Mouse (Mus musculus) right cerebral cortex, postnatal 36 days (tissue): Measurements from ENCODE around the gene Dock1.

Source experiments
- DNase-seq, 2 experiments: peaks; one replicate each; pipeline ENCODE4 v3.0.0; 2022; ENCODE audit warnings: low spot score in 2 of 2, mixed read lengths in 1 of 2

Gene Dock1

DNA sequence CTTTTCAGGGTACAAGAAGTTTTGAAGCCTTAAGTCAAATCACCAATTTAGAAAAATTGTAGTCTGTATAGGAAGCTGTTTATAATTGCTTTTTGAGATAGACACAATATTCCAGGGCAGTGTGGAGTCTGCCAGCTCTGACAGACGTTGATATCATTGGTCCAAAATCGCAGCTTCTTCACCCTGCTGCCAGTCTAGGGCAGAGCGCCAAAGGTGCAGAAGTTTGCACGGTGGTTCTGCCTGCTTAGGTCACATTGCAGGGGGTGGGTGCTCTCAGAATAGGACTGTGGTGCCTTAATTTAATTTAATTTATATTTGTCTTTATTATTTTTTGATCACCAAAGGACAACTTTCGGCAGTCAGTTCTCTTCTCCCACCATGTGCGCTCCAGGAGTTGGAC lies 288.6 kb downstream of the Dock1 start:
- DNase-seq: no peak

DNA sequence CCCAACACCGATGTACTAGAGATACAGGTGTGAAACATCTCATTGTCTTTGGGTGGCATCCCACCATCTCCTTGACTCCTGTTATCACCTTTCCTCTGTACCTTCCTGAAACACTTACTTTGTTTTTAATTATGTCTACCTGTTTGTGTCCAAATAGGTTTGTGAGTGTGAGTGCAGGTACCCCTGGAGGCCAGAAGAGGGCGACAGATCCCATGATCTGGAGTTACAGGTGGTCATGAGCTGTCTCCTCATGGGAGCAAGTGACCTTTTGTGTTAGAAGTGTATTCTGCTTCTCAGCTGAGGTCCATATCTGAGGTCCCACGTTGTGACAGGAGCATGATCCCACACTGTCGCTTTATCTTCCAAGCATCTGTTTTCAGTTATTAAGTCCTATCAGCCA lies 290.4 kb downstream of the Dock1 start:
- no peak for DNase-seq

DNA sequence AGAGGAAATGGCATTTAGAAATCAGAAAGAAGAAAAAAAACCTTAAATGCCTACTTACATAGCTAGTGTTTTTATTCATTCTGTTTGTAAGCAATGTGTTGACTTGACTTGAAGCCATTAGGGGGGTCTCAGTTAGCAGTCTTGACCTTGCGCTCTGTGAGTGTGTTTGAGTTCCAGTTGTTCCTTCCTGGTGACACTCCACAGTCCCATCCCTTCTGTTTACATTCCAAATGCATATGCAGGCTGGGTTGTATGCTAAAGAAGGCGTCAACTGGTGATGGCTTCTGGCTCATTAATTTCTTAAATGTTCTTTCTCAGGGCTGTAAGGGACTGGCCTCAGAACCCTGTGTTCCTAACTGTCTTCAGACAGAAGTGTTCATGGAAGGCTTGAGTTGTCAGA lies 291.2 kb downstream of the Dock1 start:
- no peak for DNase-seq

DNA sequence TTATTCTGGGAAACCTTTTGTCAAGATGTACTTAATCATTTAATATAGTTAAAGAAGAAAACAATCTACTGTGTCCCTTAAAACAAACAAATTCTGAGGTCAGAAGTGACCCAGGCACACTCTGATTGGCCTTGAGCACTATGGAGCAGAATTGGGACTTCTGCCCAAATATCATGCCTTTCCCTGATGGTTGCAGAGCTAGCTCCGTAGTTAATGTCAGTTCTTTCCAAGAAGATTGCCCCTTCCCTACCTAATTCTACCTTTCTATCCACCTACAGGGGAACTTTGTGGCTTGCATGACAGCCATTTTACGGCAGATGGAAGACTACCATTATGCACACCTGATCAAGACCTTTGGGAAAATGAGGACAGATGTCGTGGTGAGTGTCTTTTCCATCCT lies 319.8 kb downstream of the Dock1 start:
- DNase-seq: no peak

DNA sequence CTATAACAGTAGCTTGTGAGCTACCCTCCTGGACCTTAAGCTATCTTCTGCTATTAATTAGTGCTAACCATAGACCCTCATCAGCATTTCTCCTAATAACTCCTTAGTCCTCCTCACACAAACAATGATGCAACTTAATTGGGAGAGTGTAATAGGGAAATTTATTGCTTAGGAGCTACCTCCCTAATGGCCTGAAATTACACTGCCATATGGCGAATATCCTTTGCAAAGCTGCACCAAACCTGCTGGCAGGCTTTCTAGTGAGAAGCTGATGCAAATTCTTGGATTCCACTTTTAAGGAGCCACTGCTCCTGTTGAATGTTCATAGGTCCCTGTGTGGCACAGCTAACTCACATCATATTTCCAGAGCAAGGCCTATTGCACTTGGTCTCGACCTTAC lies 320.5 kb downstream of the Dock1 start:
- no peak for DNase-seq

DNA sequence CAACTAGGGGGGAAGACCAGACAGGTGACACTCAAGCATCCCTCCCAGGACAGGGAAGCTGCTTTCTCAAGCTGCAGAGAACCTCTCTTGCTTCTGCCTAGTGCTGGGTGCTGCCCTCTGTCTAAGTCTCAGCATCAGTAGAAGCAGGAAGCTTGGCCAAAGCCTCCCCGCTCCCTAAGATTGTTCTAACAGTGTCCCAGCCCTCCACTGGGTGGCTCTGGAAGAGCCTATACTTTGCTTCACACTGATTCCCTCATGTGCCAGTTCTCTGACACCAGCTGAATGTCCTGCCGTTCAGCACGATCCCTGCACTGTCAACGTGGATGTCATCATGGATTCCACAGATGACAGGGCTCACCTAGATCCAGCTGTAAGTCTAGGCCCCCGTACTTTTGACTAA lies 324.5 kb downstream of the Dock1 start:
- DNase-seq: no peak

DNA sequence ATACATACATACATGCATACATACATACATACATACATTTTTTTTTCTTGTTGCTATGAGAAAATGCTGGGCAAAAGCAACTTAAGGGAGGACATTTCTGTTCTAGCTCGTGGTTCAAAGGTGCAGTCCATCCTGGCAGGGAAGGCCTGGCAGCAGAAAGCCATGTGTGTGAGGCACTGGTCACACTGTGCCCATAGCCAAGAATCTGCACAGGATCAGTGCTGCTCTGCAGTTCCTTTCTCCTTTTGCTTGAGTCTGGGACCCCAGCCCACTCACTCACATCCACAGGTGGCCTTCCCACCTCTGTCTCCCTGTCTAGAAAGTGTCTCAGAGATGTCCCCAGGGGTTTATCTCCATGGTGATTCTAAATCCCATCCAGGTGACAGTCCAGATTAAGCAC lies 331.8 kb downstream of the Dock1 start:
- DNase-seq: no peak

DNA sequence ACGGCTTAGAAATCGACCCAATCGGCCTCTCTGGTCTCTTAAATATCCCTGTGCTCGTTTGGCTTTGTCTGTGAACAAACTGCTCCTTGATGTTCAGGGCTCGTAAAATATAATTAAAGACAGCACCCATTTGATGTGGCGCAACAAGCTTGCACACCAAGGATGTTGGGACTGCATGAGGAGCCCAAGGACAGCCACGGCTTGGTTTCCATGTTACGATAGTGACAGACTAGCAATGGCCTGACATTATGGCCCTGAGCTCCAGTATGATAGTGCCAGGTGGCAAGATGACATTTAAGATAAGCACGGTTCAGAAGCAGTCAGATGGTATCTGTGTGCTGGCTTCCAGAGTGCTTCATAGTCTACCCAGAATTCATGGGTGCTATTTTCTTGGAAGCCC lies 332.4 kb downstream of the Dock1 start:
- no peak for DNase-seq

DNA sequence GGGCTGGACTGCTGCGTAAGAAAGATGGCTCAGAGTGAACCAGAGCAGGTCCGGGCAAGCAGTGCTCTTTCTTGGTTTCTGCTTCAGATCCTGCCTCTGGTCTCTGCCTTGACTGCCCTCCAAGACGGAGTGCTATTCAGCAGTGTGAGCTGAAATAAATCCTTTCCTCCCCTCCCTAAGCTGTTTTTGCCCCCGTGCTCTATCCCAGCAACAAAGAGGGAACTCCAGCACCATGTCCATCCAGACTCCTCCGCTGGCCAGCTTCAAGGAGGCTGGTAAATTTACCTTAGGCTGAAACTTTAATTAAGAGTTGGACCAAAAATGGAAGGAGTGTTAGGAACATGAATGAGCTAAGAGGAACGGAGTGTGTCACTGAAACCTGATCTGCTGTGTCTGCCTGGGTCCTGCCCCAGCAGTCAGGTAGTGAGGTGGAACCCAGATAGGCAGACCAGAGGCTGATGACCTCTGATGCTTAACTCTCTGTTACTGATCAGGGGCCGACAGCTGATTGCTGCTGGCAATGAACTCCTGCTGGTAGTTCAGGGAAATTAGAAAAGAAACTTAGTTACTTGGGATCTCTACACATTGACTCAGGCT lies 335.6 kb downstream of the Dock1 start:
- DNase-seq: no peak

DNA sequence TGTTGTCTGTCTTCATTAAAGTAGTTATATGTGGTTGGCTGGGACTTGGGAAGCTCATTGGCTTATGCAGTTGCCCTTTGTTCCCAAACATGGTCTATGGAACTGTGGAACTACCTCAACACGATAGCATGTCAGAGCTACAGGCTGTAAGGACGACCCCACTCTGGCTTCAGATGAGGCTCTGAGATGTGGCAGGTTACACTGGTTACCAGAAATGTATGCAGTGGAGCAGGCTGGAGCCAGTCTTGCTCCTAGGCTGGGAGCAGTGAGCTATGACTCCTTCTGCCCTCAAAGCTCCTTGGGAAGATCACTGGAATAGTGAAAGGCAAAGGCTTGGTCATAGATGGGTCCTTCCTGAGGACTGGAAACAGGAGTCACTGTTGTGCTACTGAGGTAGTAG lies 337.6 kb downstream of the Dock1 start:
- DNase-seq: no peak

DNA sequence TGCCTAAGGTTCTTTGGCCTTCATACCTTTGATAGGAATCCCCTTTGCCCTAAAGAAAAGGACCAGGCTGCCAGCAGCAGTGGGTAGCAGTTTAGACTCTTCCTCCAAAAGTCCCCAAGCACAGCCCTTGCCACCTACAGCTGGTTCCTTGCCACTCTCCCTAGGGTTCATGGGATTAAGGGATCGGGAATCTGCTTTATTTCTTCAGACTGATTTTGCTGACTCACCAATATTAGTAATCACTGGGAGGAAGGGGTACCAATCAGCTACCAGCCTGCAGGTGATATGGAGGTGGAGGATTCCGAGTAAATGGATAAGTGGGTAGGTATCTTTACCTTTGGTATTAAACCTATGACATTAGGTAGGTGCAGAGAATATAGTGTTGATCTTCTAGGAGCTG lies 340.5 kb downstream of the Dock1 start:
- DNase-seq: no peak

DNA sequence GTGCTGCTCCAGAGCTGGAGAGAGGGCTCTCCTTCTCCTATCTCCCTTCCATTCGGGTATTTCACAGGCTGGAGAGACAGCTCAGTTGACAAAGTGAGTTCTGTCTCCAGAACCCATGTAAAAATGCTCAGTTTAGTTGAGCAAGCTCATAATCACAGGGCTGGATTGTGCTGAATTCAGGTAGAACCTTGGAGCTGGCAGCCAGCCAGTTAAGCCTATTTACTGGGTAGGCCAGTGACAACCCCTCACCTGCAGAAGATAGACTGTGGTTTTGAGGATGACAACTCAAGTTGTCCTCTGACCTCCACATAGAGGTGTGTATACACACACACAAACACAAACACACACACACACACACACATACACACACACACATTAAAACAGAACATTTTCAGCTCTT lies 347.1 kb downstream of the Dock1 start:
- no peak for DNase-seq

DNA sequence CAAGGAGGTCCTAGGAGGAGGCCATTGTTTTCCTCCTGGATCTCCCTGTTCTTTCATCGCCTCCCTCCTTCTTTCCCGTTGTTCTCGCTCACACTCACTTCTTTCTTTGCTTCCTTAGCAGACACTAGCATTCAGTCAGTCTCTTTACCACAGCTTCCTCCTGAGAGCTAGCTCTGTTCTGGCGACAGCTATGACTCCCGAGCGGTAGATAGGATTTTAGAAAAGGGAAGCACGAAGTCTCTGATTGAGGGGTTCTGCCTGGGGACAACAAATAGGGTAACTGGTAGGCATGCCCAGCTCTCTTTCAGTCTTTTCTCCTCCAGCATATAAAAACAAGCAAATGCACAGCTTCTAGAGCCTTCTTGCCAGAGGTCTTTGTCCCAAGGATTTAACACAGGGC lies 350.3 kb downstream of the Dock1 start:
- DNase-seq: no peak

DNA sequence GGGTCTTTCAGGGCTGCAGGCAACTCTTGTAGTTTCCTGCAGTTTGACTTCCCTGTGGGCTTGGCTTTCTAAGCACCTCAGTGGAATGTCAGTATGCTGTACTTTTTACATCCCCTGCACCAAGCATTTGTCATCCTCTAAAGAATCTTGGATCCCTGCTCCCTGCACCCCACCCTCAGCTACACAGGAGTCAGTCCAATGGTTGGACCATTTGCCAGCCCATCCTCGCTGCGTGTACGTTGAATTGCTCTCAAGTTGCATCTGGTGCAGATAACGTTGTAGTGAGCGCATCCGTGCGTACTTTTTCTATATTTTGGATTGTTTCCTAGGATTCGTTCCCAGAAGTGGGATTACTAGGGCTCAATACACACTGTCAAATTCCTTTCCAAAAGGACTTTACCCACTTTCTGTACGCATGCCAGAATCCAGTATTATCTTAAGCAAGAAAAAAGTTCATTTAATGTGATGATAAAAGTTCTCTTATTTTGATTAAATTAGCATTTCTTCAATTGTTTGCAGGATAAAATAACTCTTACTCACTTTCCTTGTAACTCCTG lies 351.2 kb downstream of the Dock1 start:
- no peak for DNase-seq

DNA sequence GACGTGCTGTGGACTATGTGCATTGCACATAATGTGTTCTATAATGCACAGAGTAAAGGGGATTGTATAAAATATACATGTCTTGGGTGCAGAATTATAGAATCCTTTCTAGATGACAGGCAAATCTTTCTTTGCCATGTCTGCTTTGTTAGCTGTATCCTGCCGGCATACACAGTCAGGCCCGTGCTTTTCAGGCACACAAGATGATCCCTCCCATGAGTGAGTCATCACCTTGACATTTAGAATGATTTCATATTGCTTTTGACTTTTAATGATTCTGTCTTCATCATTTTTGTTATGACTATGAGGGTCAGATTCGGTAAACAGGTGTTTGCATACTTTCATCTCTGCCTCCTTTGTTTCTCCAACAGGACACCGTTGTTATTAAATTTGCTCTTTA lies 354.1 kb downstream of the Dock1 start:
- no peak for DNase-seq

DNA sequence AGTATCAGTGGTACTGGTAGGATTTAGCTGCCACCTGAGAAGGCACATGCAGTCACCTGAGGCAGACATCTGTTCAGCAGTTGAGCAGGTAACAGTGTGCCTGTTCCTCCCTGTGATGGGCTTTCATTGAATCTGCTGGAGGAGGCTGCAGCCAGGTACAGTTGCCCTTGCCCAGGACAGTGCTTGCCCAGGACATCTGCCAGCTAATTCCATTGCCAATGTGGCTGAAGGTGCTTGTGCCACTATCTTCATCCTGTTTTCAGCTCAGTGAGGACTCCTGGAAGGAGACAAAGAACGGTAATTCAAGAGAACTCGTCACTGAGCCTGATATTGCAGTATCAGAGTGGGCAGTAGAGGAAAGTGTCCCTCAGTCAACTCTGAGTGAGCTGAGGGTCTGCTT lies 358.3 kb downstream of the Dock1 start:
- DNase-seq: no peak

DNA sequence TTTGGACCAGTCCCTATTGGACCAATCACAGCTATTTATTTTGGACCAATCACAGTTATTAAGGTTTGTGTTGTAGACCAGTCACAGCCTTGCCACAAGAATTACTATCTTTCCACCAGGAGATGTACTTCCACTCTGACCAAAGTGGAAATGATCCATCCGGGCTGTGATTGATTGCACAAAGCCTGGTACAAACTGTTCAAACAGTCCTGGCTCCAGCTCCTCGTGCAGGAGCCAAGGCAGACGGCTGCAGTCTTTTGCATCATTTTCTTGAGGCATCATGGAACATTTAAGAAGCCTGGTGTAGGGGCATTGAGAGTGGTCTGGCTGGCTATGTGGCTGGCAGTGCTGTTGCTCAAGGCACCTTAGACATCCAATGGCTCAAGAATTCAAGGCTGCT lies 358.7 kb downstream of the Dock1 start:
- DNase-seq: peak; percentile 1 to 6

DNA sequence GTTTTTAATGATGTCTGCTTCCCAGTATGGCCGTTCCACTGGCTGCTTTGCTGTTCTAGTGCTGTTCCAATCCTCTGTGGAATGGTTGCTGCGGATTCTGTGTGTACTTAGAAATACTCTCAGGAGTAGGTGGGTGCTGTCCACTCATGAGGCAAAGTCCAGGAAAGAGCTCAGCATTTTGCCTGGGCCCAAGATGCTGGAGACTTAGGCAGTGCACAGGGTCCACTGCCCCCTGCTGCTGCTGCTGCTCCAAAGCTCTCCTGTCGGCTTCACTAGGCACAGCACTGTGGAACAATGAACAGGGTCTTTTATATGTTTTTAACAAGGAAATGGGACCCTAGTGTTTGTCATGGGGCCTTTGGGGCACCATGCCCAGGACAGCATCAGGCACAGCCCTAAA lies 361.0 kb downstream of the Dock1 start:
- no peak for DNase-seq

DNA sequence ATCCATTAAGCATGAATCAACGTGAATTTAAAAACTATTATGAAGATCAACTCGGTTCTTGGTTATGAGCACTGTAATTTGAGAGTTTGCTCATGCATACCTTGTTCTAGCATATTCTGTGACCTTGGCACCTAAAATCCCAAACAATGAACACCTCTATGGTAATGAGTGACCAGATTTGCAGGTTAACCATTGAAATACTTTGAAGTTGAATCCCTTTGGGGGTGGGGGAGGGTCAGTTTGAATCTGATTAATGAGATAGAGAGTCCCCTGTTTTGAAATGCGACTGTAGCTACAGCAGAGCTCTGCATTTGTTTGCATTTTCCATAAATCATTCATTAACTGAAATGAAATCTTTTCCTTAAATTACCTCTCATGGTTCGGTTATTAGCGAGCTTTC lies 364.4 kb downstream of the Dock1 start:
- DNase-seq: no peak

DNA sequence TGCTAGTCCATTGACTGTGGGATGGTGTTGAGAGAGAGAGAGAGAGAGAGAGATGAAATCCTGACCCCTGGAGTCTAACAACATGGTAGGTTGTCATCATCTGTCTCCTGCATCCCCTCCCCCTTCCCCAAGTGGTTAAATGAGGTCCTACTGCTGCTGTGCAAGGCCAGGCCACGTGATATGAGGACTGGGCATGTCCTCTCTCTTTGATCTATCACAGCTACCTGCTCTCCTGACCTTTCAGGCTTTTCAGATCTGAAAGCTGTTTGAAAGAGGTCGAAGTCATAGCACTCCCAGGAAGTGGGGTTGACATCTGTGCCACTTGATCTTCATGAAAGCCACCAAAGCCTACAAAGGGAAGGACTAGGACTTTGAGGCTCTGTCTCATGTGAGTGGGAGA lies 365.2 kb downstream of the Dock1 start:
- no peak for DNase-seq

DNA sequence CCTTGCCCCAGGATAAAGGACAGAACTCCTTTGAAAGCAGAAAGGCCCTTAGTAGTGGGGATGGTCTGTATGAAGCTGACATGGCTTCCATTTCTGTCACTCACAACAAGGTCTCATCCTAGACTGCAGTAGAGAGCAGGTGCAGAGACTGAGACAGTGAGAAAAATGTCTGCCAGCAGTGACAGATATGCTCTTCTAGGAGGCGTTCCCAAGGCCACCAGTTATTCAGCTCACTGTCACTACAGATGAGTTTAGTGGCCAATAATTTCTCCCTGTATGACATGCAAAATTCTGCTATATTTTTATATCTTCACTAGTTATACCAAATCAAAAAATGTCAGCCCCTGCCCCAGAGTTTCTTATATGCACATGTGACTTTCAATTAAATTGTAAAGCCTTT lies 368.5 kb downstream of the Dock1 start:
- no peak for DNase-seq

DNA sequence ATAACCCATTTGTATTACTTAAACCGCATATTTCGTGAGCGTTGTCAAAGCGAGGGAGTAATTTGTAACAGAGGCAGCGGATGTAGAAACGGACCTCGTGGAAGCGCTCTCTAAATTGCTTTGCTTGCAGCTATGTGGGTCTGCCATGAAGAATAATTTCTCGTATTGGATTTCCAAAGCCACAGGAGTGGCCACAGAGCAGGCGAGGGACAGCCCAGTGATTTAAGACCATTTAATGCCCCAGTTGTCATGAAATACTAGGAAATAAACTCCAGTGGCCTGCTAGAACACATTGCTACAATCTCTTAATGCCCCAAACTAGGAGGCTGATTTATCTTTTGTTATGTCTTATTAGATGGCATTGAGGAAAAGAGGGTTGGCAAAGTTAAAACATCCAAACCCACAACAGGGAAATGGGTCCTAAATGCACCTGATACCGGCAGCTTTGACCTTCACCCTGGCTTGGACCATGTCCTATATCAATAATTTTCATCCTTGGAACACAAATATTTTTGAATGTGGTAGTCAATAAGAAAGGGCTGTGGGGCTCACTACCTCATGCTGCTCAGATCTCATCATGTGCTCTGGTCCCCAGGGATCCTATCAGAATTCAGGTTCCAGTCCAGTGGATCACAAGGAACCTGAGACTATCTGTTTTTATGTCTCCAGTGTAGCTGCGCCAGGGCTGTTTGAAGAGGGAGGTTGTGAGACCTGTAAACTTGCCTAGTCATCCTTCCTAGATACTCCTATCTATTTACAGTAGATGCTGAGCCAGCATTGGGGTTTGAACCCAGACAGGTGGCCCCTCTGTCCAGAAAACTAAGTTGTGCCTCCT lies 373.7 kb downstream of the Dock1 start:
- no peak for DNase-seq

DNA sequence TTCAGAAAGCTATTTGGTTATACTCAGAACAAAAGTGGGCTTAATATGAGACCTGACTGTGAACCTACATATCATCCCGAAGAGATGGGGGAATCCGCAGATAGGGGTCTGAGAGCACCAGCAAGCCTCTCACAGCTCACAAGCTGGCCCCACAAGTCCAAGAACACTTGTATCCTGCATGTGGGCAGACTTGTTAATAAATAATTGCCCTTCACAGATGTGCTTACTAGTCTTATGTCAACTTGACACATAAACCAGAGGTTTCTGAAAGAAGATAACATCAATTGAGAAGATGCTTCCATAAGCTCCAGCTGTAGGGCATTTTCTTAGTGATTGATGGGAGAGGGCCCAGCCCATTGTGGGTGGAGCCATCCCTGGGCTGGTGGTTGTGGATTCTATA lies 379.0 kb downstream of the Dock1 start:
- no peak for DNase-seq
